Mouse (Mus musculus): ENCODE data around the gene Mgarp. TPM values are rescaled to one million over a fixed set of nuclear protein-coding genes. Genes with fewer than 3 reads are reported as not detected.
"Not testable (repeated sequence)": the region's sequence is repeated elsewhere in the genome, so short reads cannot be mapped to it uniquely, and the experiment has no call there.

Gene Mgarp
- polyA plus RNA-seq, 1 experiment: 0.18 TPM

- H3K27ac ChIP-seq (ENCODE audit: control insufficient read depth, insufficient read depth, low read length): no peak overlapping the region
- TF ChIP-seq POLR2A (IDR thresholded peaks at IDR 0.05; ENCODE audit: control insufficient read depth, extremely low read depth, insufficient read depth, low read length, poor library complexity) (no peak), CTCF (IDR thresholded peaks at IDR 0.05; ENCODE audit: borderline replicate concordance, control insufficient read depth, extremely low read depth, insufficient read depth, low read length, poor library complexity) (no peak)
- H3K27me3 ChIP-seq (ENCODE audit: control insufficient read depth, insufficient read depth, low read length): no peaks in the 10 kb centered on the region; the same call in 1 of the 2 replicates
- H3K4me3 ChIP-seq (ENCODE audit: control insufficient read depth, insufficient read depth, low read length): no peak overlapping the region
- H3K36me3 ChIP-seq (ENCODE audit: control insufficient read depth, insufficient read depth, low read length): no peaks in the 10 kb centered on the region
- WGBS: 80% methylated on average over 3 of the region's 3 CpGs
- peaks cover 5% of the 10 kb centered on the region for H3K4me1 ChIP-seq (replicated peaks; ENCODE audit: control insufficient read depth, insufficient read depth, low read length)
- no peak for DNase-seq
These were observed 2.1 kb upstream of the Mgarp start for GRCm38 (mm10) chr3:51398667-51399066.

- Histone ChIP-seq H3K36me3 (ENCODE audit: control insufficient read depth, insufficient read depth, low read length) (no peaks in the 10 kb centered on the region), H3K4me3 (ENCODE audit: control insufficient read depth, insufficient read depth, low read length) (no peak overlapping the region), H3K27me3 (ENCODE audit: control insufficient read depth, insufficient read depth, low read length) (no peaks in the 10 kb centered on the region; the same call in 1 of the 2 replicates), H3K4me1 (replicated peaks; ENCODE audit: control insufficient read depth, insufficient read depth, low read length) (peaks cover 5% of the 10 kb centered on the region), H3K27ac (ENCODE audit: control insufficient read depth, insufficient read depth, low read length) (no peak overlapping the region)
- TF ChIP-seq POLR2A (IDR thresholded peaks at IDR 0.05; ENCODE audit: control insufficient read depth, extremely low read depth, insufficient read depth, low read length, poor library complexity): no peak
- no peak for TF ChIP-seq CTCF (IDR thresholded peaks at IDR 0.05; ENCODE audit: borderline replicate concordance, control insufficient read depth, extremely low read depth, insufficient read depth, low read length, poor library complexity)
- DNase-seq: no peak
- 84% methylated on average over 15 of the region's 15 CpGs for WGBS
These were observed 1.3 kb upstream of the Mgarp start for GRCm38 (mm10) chr3:51397700-51398299.

GRCm38 (mm10) chr3:51395461-51396145 is 935 bp downstream of the Mgarp start:
- Histone ChIP-seq H3K4me3 (ENCODE audit: control insufficient read depth, insufficient read depth, low read length) (no peak overlapping the region), H3K4me1 (replicated peaks; ENCODE audit: control insufficient read depth, insufficient read depth, low read length) (peaks cover 5% of the 10 kb centered on the region), H3K36me3 (ENCODE audit: control insufficient read depth, insufficient read depth, low read length) (no peaks in the 10 kb centered on the region), H3K27me3 (ENCODE audit: control insufficient read depth, insufficient read depth, low read length) (no peaks in the 10 kb centered on the region; the same call in 1 of the 2 replicates), H3K27ac (ENCODE audit: control insufficient read depth, insufficient read depth, low read length) (no peak overlapping the region)
- 83% methylated on average over 19 of the region's 19 CpGs for WGBS
- no peak for TF ChIP-seq POLR2A (IDR thresholded peaks at IDR 0.05; ENCODE audit: control insufficient read depth, extremely low read depth, insufficient read depth, low read length, poor library complexity)
- TF ChIP-seq CTCF (IDR thresholded peaks at IDR 0.05; ENCODE audit: borderline replicate concordance, control insufficient read depth, extremely low read depth, insufficient read depth, low read length, poor library complexity): no peak
- DNase-seq: no peak

GRCm38 (mm10) chr3:51394881-51395280 is 1.7 kb downstream of the Mgarp start:
- no peak for DNase-seq
- H3K4me3 ChIP-seq (ENCODE audit: control insufficient read depth, insufficient read depth, low read length): no peak overlapping the region
- H3K27ac ChIP-seq (ENCODE audit: control insufficient read depth, insufficient read depth, low read length): no peak overlapping the region
- H3K27me3 ChIP-seq (ENCODE audit: control insufficient read depth, insufficient read depth, low read length): no peaks in the 10 kb centered on the region; the same call in 1 of the 2 replicates
- TF ChIP-seq CTCF (IDR thresholded peaks at IDR 0.05; ENCODE audit: borderline replicate concordance, control insufficient read depth, extremely low read depth, insufficient read depth, low read length, poor library complexity): no peak
- TF ChIP-seq POLR2A (IDR thresholded peaks at IDR 0.05; ENCODE audit: control insufficient read depth, extremely low read depth, insufficient read depth, low read length, poor library complexity): no peak
- H3K4me1 ChIP-seq (replicated peaks; ENCODE audit: control insufficient read depth, insufficient read depth, low read length): peaks cover 5% of the 10 kb centered on the region
- H3K36me3 ChIP-seq (ENCODE audit: control insufficient read depth, insufficient read depth, low read length): no peaks in the 10 kb centered on the region
- WGBS: 85% methylated on average over 3 of the region's 3 CpGs

- H3K36me3 ChIP-seq (ENCODE audit: control insufficient read depth, insufficient read depth, low read length): no peaks in the 10 kb centered on the region
- H3K27me3 ChIP-seq (ENCODE audit: control insufficient read depth, insufficient read depth, low read length): no peaks in the 10 kb centered on the region
- no peak overlapping the region for H3K4me3 ChIP-seq (ENCODE audit: control insufficient read depth, insufficient read depth, low read length)
- DNase-seq: no peak
- H3K4me1 ChIP-seq (replicated peaks; ENCODE audit: control insufficient read depth, insufficient read depth, low read length): peaks cover 9% of the 10 kb centered on the region
- 100% methylated on average over 2 of the region's 2 CpGs for whole genome bisulfite sequencing
- no peak overlapping the region for H3K27ac ChIP-seq (ENCODE audit: control insufficient read depth, insufficient read depth, low read length)
- TF ChIP-seq POLR2A (IDR thresholded peaks at IDR 0.05; ENCODE audit: control insufficient read depth, extremely low read depth, insufficient read depth, low read length, poor library complexity) (no peak), CTCF (IDR thresholded peaks at IDR 0.05; ENCODE audit: borderline replicate concordance, control insufficient read depth, extremely low read depth, insufficient read depth, low read length, poor library complexity) (no peak)
These were observed 2.9 kb downstream of the Mgarp start for GRCm38 (mm10) chr3:51393651-51394050.

- 96% methylated on average over 3 of the region's 3 CpGs for WGBS
These were observed 3.5 kb downstream of the Mgarp start for GRCm38 (mm10) chr3:51393018-51393417.

More at GRCm38 (mm10) chr3:51393018-51393417, 3.5 kb downstream of the Mgarp start:
- H3K4me1 ChIP-seq (replicated peaks; ENCODE audit: control insufficient read depth, insufficient read depth, low read length); H3K27me3 ChIP-seq (ENCODE audit: control insufficient read depth, insufficient read depth, low read length); H3K27ac ChIP-seq (ENCODE audit: control insufficient read depth, insufficient read depth, low read length); DNase-seq; H3K36me3 ChIP-seq (ENCODE audit: control insufficient read depth, insufficient read depth, low read length); H3K4me3 ChIP-seq (ENCODE audit: control insufficient read depth, insufficient read depth, low read length): not testable (repeated sequence)

Measured in thymus, adult 2 months (tissue).